ENCODE assay signal across 18 mouse cellular contexts in the genomic region with DNA sequence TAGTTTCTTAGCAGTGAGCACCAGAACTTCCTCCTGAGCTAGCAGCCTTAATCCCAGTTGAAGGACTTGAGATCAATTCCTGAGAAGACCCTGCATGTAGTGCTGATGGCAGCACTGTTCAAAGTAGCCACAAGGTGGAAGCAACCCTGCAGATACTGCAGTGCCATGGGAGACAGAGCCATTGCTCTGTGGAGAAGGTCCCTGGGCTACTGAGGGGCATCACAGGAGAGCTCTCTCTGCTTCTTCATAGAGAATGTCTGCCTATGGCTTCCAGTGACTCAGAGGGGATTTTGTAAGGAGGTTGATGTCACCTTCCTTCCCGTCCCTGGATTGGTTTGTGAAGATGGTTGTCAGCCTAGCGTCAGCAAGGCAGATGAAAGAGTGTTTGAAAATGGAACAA. TPM values are rescaled to one million over a fixed set of nuclear protein-coding genes. Genes with fewer than 3 reads are reported as not detected.
DNase-seq lines count a peak whose midpoint lies in the region; ATAC-seq and TF ChIP-seq lines count a peak whose summit lies in the region.
"Not testable (repeated sequence)": the region's sequence is repeated elsewhere in the genome, so short reads cannot be mapped to it uniquely, and the experiment has no call there.
"Had no signal": no experiment of that assay in that cellular context is flagged by ENCODE, and none has a peak within 500 bp of the region (broad histone marks: within the 10 kb centered on the region; RNA-seq: fewer than 3 reads in every experiment).

No protein-coding gene starts in this region.

- not testable (repeated sequence) for H3K9ac ChIP-seq in intestine, embryonic 16.5 days (ENCODE audit: low read depth, low read length); liver, postnatal 0 days (replicated peaks)

- H3K27me3 ChIP-seq in embryonic facial prominence, embryonic 10.5 days (replicated peaks; ENCODE audit: low read depth, poor library complexity, severe bottlenecking); intestine, embryonic 16.5 days (replicated peaks; ENCODE audit: control insufficient read depth, insufficient read depth, low read length); liver, postnatal 0 days (ENCODE audit: insufficient read depth, low read length): not testable (repeated sequence)

- TF ChIP-seq EP300 in liver, postnatal 0 days (IDR thresholded peaks at IDR 0.05; ENCODE audit: low read depth): not testable (repeated sequence)

- 0 out of 2 replicates have a peak, but pooled peaks have one; percentile 59 for ATAC-seq in intestine, embryonic 16.5 days
- ATAC-seq in liver, postnatal 0 days: not testable (repeated sequence)
- ATAC-seq in monocyte, adult 5-6 weeks (replicated peaks; ENCODE audit: insufficient number of reproducible peaks, low FRiP score, low TSS enrichment, poor library complexity, severe bottlenecking): peak; percentile 57; the same call in 1 of the 2 replicates

- peak; percentile 54 for TF ChIP-seq CTCF in liver, postnatal 0 days (IDR thresholded peaks at IDR 0.05; ENCODE audit: low read depth)

- H3K27ac ChIP-seq in embryonic facial prominence, embryonic 10.5 days (replicated peaks); intestine, embryonic 16.5 days (ENCODE audit: low read length); liver, postnatal 0 days (ENCODE audit: low read depth): not testable (repeated sequence)

- not testable (repeated sequence) for H3K9me3 ChIP-seq in embryonic facial prominence, embryonic 10.5 days; intestine, embryonic 16.5 days (ENCODE audit: control insufficient read depth, low read length); liver, postnatal 0 days (ENCODE audit: low read length)

- H3K4me2 ChIP-seq in intestine, embryonic 16.5 days (ENCODE audit: low read depth, low read length); liver, postnatal 0 days (ENCODE audit: low read depth, low read length): not testable (repeated sequence)

- peak; percentile 43 for DNase-seq in ES-CJ7 (ENCODE audit: low read depth, low spot score)
- DNase-seq in adrenal gland, postnatal 36 days: peak; percentile 10 to 21
- DNase-seq in embryonic facial prominence, embryonic 10.5 days (ENCODE audit: low spot score): peak; percentile 11
- DNase-seq in kidney, postnatal 4 days: peak; percentile 37 to 55
- not testable (repeated sequence) for DNase-seq in liver, postnatal 0 days

- not testable (repeated sequence) for H3K4me3 ChIP-seq in embryonic facial prominence, embryonic 10.5 days; intestine, embryonic 16.5 days (ENCODE audit: low read length); liver, postnatal 0 days (ENCODE audit: low read depth, low read length)

- H3K4me1 ChIP-seq in embryonic facial prominence, embryonic 10.5 days; intestine, embryonic 16.5 days (ENCODE audit: control insufficient read depth, insufficient read depth, low read length); liver, postnatal 0 days (ENCODE audit: insufficient read depth): not testable (repeated sequence)

- H3K36me3 ChIP-seq in embryonic facial prominence, embryonic 10.5 days (replicated peaks); intestine, embryonic 16.5 days (ENCODE audit: control insufficient read depth, insufficient read depth, low read length); liver, postnatal 0 days (replicated peaks; ENCODE audit: insufficient read depth, low read length): not testable (repeated sequence)

- WGBS in embryonic facial prominence, embryonic 10.5 days: 75% methylated on average over 2 of the region's 2 CpGs
- 75% methylated on average over 2 of the region's 2 CpGs for WGBS in intestine, embryonic 16.5 days
- WGBS in liver, postnatal 0 days (ENCODE audit: insufficient replicate concordance): 72% methylated on average over 2 of the region's 2 CpGs

RNA-seq across cellular contexts. Expression of a gene that starts 15.5 kb away (rescaled TPM):
- 10 to 100 TPM; 15.0 to 15.7 TPM for total RNA-seq in adrenal gland, postnatal 36 days (2021)
- polyA plus RNA-seq in embryonic facial prominence, embryonic 10.5 days (2016; fragmentation: Nextera tagmentation; extraction: Ambion mirVana): 0.04 and 0.45 TPM in 2 replicates
- 9.0 and 11.0 TPM in 2 replicates for polyA plus RNA-seq in intestine, embryonic 16.5 days (2015; fragmentation: Nextera tagmentation; extraction: Ambion mirVana)
- polyA plus RNA-seq in liver, postnatal 0 days (2015; fragmentation: Nextera tagmentation; extraction: Ambion mirVana): 27.7 and 28.5 TPM in 2 replicates
- 4.1 to 13.8 TPM (median 10.6 TPM) in 3 replicates for total RNA-seq in monocyte, adult 5-6 weeks (2017)

RNA-seq across cellular contexts. Expression of a gene that starts 15.7 kb away (rescaled TPM):
- total RNA-seq in adrenal gland, postnatal 36 days (2021): under 1 TPM; 0.17 to 0.20 TPM
- not detected in 2 replicates for polyA plus RNA-seq in embryonic facial prominence, embryonic 10.5 days (2016; fragmentation: Nextera tagmentation; extraction: Ambion mirVana)
- polyA plus RNA-seq in intestine, embryonic 16.5 days (2015; fragmentation: Nextera tagmentation; extraction: Ambion mirVana): not detected in 2 replicates
- 0.08 and 0.19 TPM in 2 replicates for polyA plus RNA-seq in liver, postnatal 0 days (2015; fragmentation: Nextera tagmentation; extraction: Ambion mirVana)
- total RNA-seq in monocyte, adult 5-6 weeks (2017): 1.5 to 2.3 TPM in 2 of 3 replicates, not detected in the other
- total RNA-seq: heart, adult 2 months; layer of hippocampus, postnatal 25 days; left cerebral cortex, postnatal 25 days had no signal
- polyA plus RNA-seq: cortical plate, adult 2 months; embryonic facial prominence, embryonic 15.5 days; forebrain, embryonic 11.5 days; frontal cortex, adult 2 months; heart, adult 2 months; heart, embryonic 15.5 days; hindbrain, embryonic 11.5 days; inflammation-experienced regulatory T-cells, adult 6 months; neural tube, embryonic 12.5 days had no signal

RNA-seq across cellular contexts. Expression of a gene that starts 47.1 kb away (rescaled TPM):
- total RNA-seq in adrenal gland, postnatal 36 days (2021): 1 to 10 TPM; 3.6 to 7.5 TPM
- polyA plus RNA-seq in embryonic facial prominence, embryonic 10.5 days (2016; fragmentation: Nextera tagmentation; extraction: Ambion mirVana): not detected in 2 replicates
- polyA plus RNA-seq in intestine, embryonic 16.5 days (2015; fragmentation: Nextera tagmentation; extraction: Ambion mirVana): 0.36 and 0.49 TPM in 2 replicates
- 28.8 and 29.4 TPM in 2 replicates for polyA plus RNA-seq in liver, postnatal 0 days (2015; fragmentation: Nextera tagmentation; extraction: Ambion mirVana)
- total RNA-seq in monocyte, adult 5-6 weeks (2017): 1.6 to 5.2 TPM (median 4.0 TPM) in 3 replicates
- total RNA-seq: left cerebral cortex, postnatal 25 days had no signal
- polyA plus RNA-seq: forebrain, embryonic 11.5 days; heart, embryonic 15.5 days; inflammation-experienced regulatory T-cells, adult 6 months; neural tube, embryonic 12.5 days had no signal

RNA-seq across cellular contexts. Expression of a gene that starts 50.3 kb away (rescaled TPM):
- total RNA-seq in adrenal gland, postnatal 36 days (2021): under 1 TPM in 1 of 2 experiments, not detected in 1; 0.33 TPM
- polyA plus RNA-seq in embryonic facial prominence, embryonic 10.5 days (2016; fragmentation: Nextera tagmentation; extraction: Ambion mirVana): not detected in 2 replicates
- 0.37 TPM in 1 of 2 replicates, not detected in the other for polyA plus RNA-seq in intestine, embryonic 16.5 days (2015; fragmentation: Nextera tagmentation; extraction: Ambion mirVana)
- not detected in 2 replicates for polyA plus RNA-seq in liver, postnatal 0 days (2015; fragmentation: Nextera tagmentation; extraction: Ambion mirVana)
- 1.4 to 1.8 TPM in 2 of 3 replicates, not detected in the other for total RNA-seq in monocyte, adult 5-6 weeks (2017)
- total RNA-seq: heart, adult 2 months; layer of hippocampus, postnatal 25 days; left cerebral cortex, postnatal 25 days had no signal
- polyA plus RNA-seq: cortical plate, adult 2 months; embryonic facial prominence, embryonic 15.5 days; forebrain, embryonic 11.5 days; frontal cortex, adult 2 months; heart, adult 2 months; heart, embryonic 15.5 days; hindbrain, embryonic 11.5 days; inflammation-experienced regulatory T-cells, adult 6 months; neural tube, embryonic 12.5 days had no signal

RNA-seq across cellular contexts. Expression of a gene that starts 55.3 kb away (rescaled TPM):
- total RNA-seq in adrenal gland, postnatal 36 days (2021): 1 to 10 TPM; 2.7 to 2.8 TPM
- polyA plus RNA-seq in embryonic facial prominence, embryonic 10.5 days (2016; fragmentation: Nextera tagmentation; extraction: Ambion mirVana): 0.15 and 0.36 TPM in 2 replicates
- polyA plus RNA-seq in intestine, embryonic 16.5 days (2015; fragmentation: Nextera tagmentation; extraction: Ambion mirVana): 82.7 and 89.2 TPM in 2 replicates
- polyA plus RNA-seq in liver, postnatal 0 days (2015; fragmentation: Nextera tagmentation; extraction: Ambion mirVana): 2.3 and 2.9 TPM in 2 replicates
- total RNA-seq in monocyte, adult 5-6 weeks (2017): 76.0 to 85.9 TPM (median 84.7 TPM) in 3 replicates

Comparison
In these comparisons a context has a peak if more than half of its experiments do, and no peak if none do; other contexts are left out.
1. RNA of a gene that starts 47.1 kb away (polyA plus RNA-seq): 28.8 to 29.4 TPM in liver, postnatal 0 days; 0.36 to 0.49 TPM in intestine, embryonic 16.5 days and not detected in embryonic facial prominence, embryonic 10.5 days; every median in the first group is over 10 times any median in the second.